Mouse (Mus musculus) MEL (cell line): ENCODE data around the gene Klhl5. TPM values are rescaled to one million over a fixed set of nuclear protein-coding genes. Genes with fewer than 3 reads are reported as not detected.

Source experiments
- DNase-seq: peaks from one replicate; pipeline ENCODE4 v3.0.0; 2011; ENCODE audit warnings: low read depth, low spot score
- H3K27ac ChIP-seq: 2 replicates; pipeline ENCODE4 v1.5.1; 2012; ENCODE audit warnings: low read depth, mild to moderate bottlenecking, control low read depth, low read length, moderate library complexity; ENCODE audit not compliant: control insufficient read depth
- H3K27me3 ChIP-seq, 2 experiments: fragments of 150-350 bp in 1 of 2; sonication (generic) in 1 of 2; 2 replicates each; pipeline ENCODE4 v1.6.1; 2012; ENCODE audit warnings: low read length in 2 of 2, mild to moderate bottlenecking in 2 of 2, improper control_type of control experiment in 1 of 2, moderate library complexity in 1 of 2; ENCODE audit not compliant: insufficient read depth in 2 of 2, control insufficient read depth in 1 of 2
- H3K36me3 ChIP-seq, 2 experiments: 2 replicates each; pipeline ENCODE4 v1.6.1; 2012 to 2014; ENCODE audit warnings: low read length in 2 of 2, improper control_type of control experiment in 1 of 2, inconsistent platforms in 1 of 2, mild to moderate bottlenecking in 1 of 2; ENCODE audit not compliant: insufficient read depth in 2 of 2, control insufficient read depth in 1 of 2
- H3K4me1 ChIP-seq, 2 experiments: fragments of 150-350 bp in 1 of 2; sonication (generic) in 1 of 2; 2 replicates each; pipeline ENCODE4 v1.6.1; 2012; ENCODE audit warnings: low read length in 2 of 2, improper control_type of control experiment in 1 of 2, mild to moderate bottlenecking in 1 of 2; ENCODE audit not compliant: insufficient read depth in 2 of 2, control insufficient read depth in 1 of 2
- H3K4me3 ChIP-seq, 2 experiments: fragments of 150-350 bp in 1 of 2; sonication (generic) in 1 of 2; 2 replicates each; pipeline ENCODE4 v1.5.1; 2012; ENCODE audit warnings: low read depth in 2 of 2, low read length in 2 of 2, mild to moderate bottlenecking in 2 of 2, moderate library complexity in 2 of 2, control low read depth in 1 of 2, improper control_type of control experiment in 1 of 2; ENCODE audit not compliant: control insufficient read depth in 1 of 2, insufficient read depth in 1 of 2
- H3K79me2 ChIP-seq: 2 replicates; pipeline ENCODE4 v1.6.1; 2012; ENCODE audit warnings: mild to moderate bottlenecking, low read length, moderate library complexity; ENCODE audit not compliant: control insufficient read depth, poor library complexity, insufficient read depth
- H3K9ac ChIP-seq: 2 replicates; pipeline ENCODE4 v1.6.1; 2012; ENCODE audit warnings: low read depth, mild to moderate bottlenecking, control low read depth, low read length, moderate library complexity; ENCODE audit not compliant: control insufficient read depth, poor library complexity, severe bottlenecking
- H3K9me3 ChIP-seq: fragments of 150-350 bp; sonication (generic); replicated peaks from 2 replicates; pipeline ENCODE4 v1.6.1; 2012; ENCODE audit warnings: mild to moderate bottlenecking, low read length, improper control_type of control experiment, moderate library complexity; ENCODE audit not compliant: insufficient read depth
- CHD2 ChIP-seq: IDR thresholded peaks from 2 replicates; pipeline ENCODE4 v1.6.1; 2011; ENCODE audit warnings: low read length, improper control_type of control experiment
- E2F4 ChIP-seq: IDR thresholded peaks from 2 replicates; pipeline ENCODE4 v1.6.1; 2011; ENCODE audit warnings: low read depth, low read length, improper control_type of control experiment, borderline replicate concordance
- EP300 ChIP-seq, 2 experiments: IDR thresholded peaks; 2 replicates each; pipeline ENCODE4 v1.6.1; 2011; ENCODE audit warnings: improper control_type of control experiment in 2 of 2, low read length in 2 of 2, low read depth in 1 of 2, mild to moderate bottlenecking in 1 of 2
- GABPA ChIP-seq: IDR thresholded peaks from 2 replicates; pipeline ENCODE4 v1.6.1; 2012; ENCODE audit warnings: low read depth, mild to moderate bottlenecking, inconsistent platforms, low read length, improper control_type of control experiment, moderate library complexity
- GATA1 ChIP-seq: IDR thresholded peaks from 2 replicates; pipeline ENCODE4 v1.6.1; 2011; ENCODE audit warnings: low read depth, low read length, improper control_type of control experiment
- MYC ChIP-seq: IDR thresholded peaks from 2 replicates; pipeline ENCODE4 v1.6.1; 2011; ENCODE audit warnings: low read depth, mild to moderate bottlenecking, low read length, improper control_type of control experiment, moderate library complexity
- POLR2AphosphoS5 ChIP-seq: IDR thresholded peaks from 2 replicates; pipeline ENCODE4 v1.6.1; 2012; ENCODE audit warnings: low read depth, borderline replicate concordance, mild to moderate bottlenecking, inconsistent platforms, low read length, moderate library complexity, mixed read lengths
- TAL1 ChIP-seq: IDR thresholded peaks from 2 replicates; pipeline ENCODE4 v1.6.1; 2012; ENCODE audit warnings: mild to moderate bottlenecking, inconsistent platforms, low read length, moderate library complexity, mixed read lengths
- UBTF ChIP-seq: IDR thresholded peaks from 2 replicates; pipeline ENCODE4 v1.6.1; 2012; ENCODE audit warnings: low read depth, mild to moderate bottlenecking, inconsistent platforms, low read length, improper control_type of control experiment, moderate library complexity, borderline replicate concordance; ENCODE audit not compliant: insufficient read depth
- USF2 ChIP-seq, 2 experiments: IDR thresholded peaks; 2 replicates each; pipeline ENCODE4 v1.6.1; 2011 to 2012; ENCODE audit warnings: improper control_type of control experiment in 2 of 2, low read length in 2 of 2, borderline replicate concordance in 1 of 2, inconsistent platforms in 1 of 2, low read depth in 1 of 2, mild to moderate bottlenecking in 1 of 2; ENCODE audit not compliant: insufficient read depth in 1 of 2
- polyA plus RNA-seq, 2 experiments: library from polyadenylated mRNA; stranded (reverse) in 1 of 2; unstranded in 1 of 2; fragments of >175 nt in 1 of 2; fragments of >200 nt in 1 of 2; gene quantifications; 2 replicates each; pipeline versions ENCODE4 v1.2.1 to v1.2.4; 2012; ENCODE audit warnings: low replicate concordance in 2 of 2, low read depth in 1 of 2; ENCODE audit not compliant: insufficient read length in 2 of 2, insufficient read depth in 1 of 2, missing spikeins in 1 of 2
- total RNA-seq: library from RNA; depleted of rRNA; stranded (reverse); fragments of 300-350 nt; gene quantifications from 2 replicates; pipeline ENCODE4 v1.2.3, GENCODE M21; 2012

Gene Klhl5
- total and polyA plus RNA-seq, 3 experiments: 8.0 to 15.5 TPM; not detected in 1

DNA sequence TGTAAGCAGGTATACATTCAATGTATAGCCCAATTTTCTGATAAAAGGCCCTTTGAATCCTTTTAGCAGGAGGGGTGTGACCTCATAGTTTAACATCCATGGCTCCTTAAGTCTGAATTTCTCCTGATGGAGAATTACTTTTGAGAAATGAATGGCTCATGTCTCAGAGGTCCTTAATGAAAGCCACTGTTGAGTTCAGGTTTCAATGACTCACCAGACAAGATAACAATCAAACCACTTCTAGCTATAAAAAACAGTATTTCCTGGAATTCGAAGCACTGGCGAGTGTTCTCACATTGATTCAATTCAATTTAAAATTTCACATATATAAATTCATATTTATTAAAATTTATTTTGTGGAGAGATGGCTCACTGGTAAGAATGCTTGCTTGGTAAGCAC, 21.1 kb downstream of the Klhl5 start:
- Histone ChIP-seq H3K27ac (no peak overlapping the region), H3K9ac (no peak overlapping the region), H3K27me3 (no peaks in the 10 kb centered on the region), H3K9me3 (no peaks in the 10 kb centered on the region), H3K36me3 (peaks cover 0 to 7% of the 10 kb centered on the region in 2 experiments; a peak in 2 of 4 replicates), H3K79me2 (peaks cover 1% of the 10 kb centered on the region; the same call in 1 of the 2 replicates), H3K4me3 (no peak overlapping the region), H3K4me1 (peaks cover 0 to 10% of the 10 kb centered on the region in 2 experiments; a peak in 1 of 4 replicates)
- TF ChIP-seq TAL1 (no peak), GATA1 (peak; percentile 43; the same call in 1 of the 2 replicates), POLR2AphosphoS5 (no peak), E2F4 (no peak), GABPA (no peak)
- peak; percentile 23 for DNase-seq

DNA sequence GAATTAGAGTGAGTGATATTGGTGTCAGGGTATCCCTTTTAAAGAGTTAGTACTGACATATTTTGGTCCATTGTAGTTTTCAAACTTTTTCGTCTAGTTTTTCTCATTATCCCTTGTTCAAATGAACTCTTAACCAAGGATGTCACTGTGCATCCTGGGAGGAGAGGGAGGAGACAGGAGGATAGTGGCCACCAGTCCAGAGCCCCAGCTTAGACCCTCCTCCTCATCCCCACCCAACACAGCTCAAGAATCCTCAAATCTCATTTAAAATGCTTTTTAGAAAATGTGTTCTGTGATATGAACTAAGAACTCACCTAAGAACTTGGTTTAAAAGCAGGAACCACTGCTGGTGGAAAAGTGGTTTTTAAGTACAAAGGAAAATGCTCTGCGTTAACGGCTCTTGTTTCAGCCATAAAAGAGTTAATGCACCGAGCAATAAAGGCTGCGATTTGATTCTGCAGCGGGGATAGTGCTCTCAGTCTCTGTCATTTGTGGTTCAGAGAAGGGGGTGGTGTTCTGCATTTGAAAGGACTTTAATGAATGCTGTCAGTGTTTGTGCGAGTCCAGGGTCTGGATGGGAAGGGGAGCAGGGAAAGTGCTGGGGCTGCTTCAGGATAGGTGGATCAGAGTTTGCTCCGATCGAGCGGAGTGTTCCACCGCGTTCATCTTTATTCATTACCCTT, 23.3 kb downstream of the Klhl5 start:
- Histone ChIP-seq H3K79me2 (peaks cover 1% of the 10 kb centered on the region; the same call in 1 of the 2 replicates), H3K27ac (no peak overlapping the region), H3K9ac (no peak overlapping the region)
- no peak for TF ChIP-seq CHD2
- no peak for TF ChIP-seq USF2 (IDR thresholded peaks at IDR 0.05; ENCODE audit: borderline replicate concordance in 1 of 2, insufficient read depth in 1 of 2, low read depth in 1 of 2, low read length in 2 of 2)
- TF ChIP-seq, all 39 proteins: peak for 0
- peaks cover 0 to 7% of the 10 kb centered on the region in 2 experiments; a peak in 2 of 4 replicates for H3K36me3 ChIP-seq
- no peaks in the 10 kb centered on the region for H3K9me3 ChIP-seq
- H3K4me1 ChIP-seq: peaks cover 0 to 12% of the 10 kb centered on the region in 2 experiments; a peak in 2 of 4 replicates
- H3K27me3 ChIP-seq: no peaks in the 10 kb centered on the region
- no peak for DNase-seq
- no peak overlapping the region for H3K4me3 ChIP-seq

DNA sequence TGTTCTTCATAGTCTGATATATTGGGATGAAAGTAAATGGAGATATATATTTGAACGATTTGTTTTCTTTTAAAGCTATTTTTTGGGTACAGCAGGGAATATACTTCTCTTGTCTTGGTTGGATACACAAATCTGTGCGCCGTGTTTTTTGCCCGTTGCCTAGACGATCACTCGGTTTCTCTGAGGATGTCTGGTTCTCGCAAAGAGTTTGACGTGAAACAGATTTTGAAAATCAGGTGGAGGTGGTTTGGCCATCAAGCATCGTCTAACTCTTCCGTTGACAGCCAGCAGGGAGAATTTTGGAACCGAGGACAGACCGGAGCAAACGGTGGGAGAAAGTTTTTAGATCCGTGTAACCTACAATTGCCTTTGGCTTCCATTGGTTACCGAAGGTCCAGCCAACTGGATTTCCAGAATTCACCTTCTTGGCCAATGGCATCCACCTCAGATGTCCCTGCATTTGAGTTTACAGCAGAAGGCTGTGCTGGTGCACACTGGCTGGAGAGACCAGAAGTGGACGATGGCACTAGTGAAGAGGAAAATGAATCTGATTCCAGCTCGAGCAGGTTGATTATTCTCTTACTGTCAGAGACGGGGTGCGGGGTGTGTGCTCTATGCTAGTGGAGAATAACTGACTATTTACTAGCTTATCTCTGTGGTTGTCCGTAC, 24.0 kb downstream of the Klhl5 start:
- no peaks in the 10 kb centered on the region for H3K27me3 ChIP-seq
- TF ChIP-seq UBTF (no peak), E2F4 (no peak), MYC (no peak), EP300 (IDR thresholded peaks at IDR 0.05; ENCODE audit: low read depth in 1 of 2, low read length in 2 of 2) (no peak), TAL1 (no peak)
- no peaks in the 10 kb centered on the region for H3K9me3 ChIP-seq
- H3K79me2 ChIP-seq: peaks cover 1% of the 10 kb centered on the region; the same call in 1 of the 2 replicates
- peaks cover 0 to 7% of the 10 kb centered on the region in 2 experiments; a peak in 2 of 4 replicates for H3K36me3 ChIP-seq
- H3K9ac ChIP-seq: no peak overlapping the region
- peaks cover 0 to 17% of the 10 kb centered on the region in 2 experiments; a peak in 2 of 4 replicates for H3K4me1 ChIP-seq
- H3K4me3 ChIP-seq: no peak overlapping the region
- DNase-seq: no peak
- H3K27ac ChIP-seq: no peak overlapping the region
